Mouse (Mus musculus): Measurements from ENCODE around the gene P2ry1. TPM values are rescaled to one million over a fixed set of nuclear protein-coding genes. Genes with fewer than 3 reads are reported as not detected.

P2ry1 gene
- polyA plus RNA-seq (2015; fragmentation: Nextera tagmentation; extraction: Ambion mirVana): 0.95 and 1.1 TPM in 2 replicates

DNA sequence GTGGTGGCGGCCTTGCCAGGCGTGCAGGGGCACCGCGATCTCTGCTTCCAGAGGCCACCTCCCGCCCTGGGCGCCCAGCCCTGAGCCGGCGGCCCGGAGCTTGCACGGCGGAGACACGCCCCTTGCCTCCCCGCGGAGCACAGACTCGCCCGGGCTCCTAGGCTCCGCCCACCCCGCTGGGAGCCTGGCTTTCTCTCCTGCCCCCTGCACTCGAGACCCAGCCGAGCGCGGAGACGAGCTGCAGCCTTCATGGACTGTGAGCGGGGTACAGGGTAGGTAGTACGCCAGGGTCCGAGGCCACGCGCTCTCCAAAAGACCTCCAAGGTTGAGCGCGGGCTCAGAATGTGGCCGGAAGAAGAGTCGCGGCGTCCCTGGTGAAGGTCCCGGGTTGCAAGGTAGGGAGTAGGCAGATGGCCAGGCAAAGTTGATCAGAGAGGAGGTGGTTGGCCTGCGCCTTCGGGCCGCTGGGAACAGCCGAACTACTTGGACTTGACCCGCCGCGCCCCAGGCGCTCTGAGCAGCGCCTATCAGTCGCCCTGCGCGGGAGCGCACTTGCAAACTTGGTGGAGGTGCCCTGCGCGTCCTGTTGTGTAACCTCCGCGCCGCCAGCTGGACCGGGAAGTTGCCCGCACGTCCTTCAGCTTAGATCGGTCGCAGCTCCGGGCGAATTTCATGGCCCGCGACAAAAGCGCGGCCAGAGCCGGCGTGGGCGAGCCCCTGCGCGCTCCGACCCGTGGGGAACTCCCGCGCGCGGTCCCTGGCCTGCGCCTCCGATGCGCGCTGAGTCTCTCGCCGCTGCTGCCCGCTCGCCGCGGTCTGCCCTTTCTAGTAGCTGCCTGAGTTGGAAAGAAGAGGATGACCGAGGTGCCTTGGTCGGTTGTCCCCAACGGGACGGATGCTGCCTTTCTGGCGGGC lies at the start of gene P2ry1:
TSS of gene P2ry1 (plus strand) at position 209 of the 915 bp plus-strand sequence.

Data from adrenal gland, postnatal 0 days (tissue).